Mouse (Mus musculus) forebrain, embryonic 12.5 days (tissue): ENCODE measurements around the gene Arih1. TPM values are rescaled to one million over a fixed set of nuclear protein-coding genes. Genes with fewer than 3 reads are reported as not detected.
"Not testable (repeated sequence)": the region's sequence is repeated elsewhere in the genome, so short reads cannot be mapped to it uniquely, and the experiment has no call there.

Source experiments
- ATAC-seq: fragments of 200-750 bp; cut with Nextera tagmentation; 2 replicates; pipeline ENCODE4 v1.8.0; 2017; ENCODE audit warnings: moderate TSS enrichment; ENCODE audit not compliant: low FRiP score
- H3K27ac ChIP-seq: fragments of 300-500 bp; sonication (generic); 2 replicates; pipeline ENCODE4 v1.5.1; 2016; ENCODE audit warnings: mild to moderate bottlenecking
- H3K27me3 ChIP-seq: fragments of 300-500 bp; sonication (generic); 2 replicates; pipeline ENCODE4 v1.6.1; 2016; ENCODE audit warnings: mild to moderate bottlenecking
- H3K36me3 ChIP-seq: fragments of 300-500 bp; sonication (generic); replicated peaks from 2 replicates; pipeline ENCODE4 v1.6.1; 2016; ENCODE audit warnings: mild to moderate bottlenecking
- H3K4me1 ChIP-seq: fragments of 300-500 bp; sonication (generic); 2 replicates; pipeline ENCODE4 v1.6.1; 2016
- H3K4me2 ChIP-seq: fragments of 300-500 bp; sonication (generic); 2 replicates; pipeline ENCODE4 v1.6.1; 2016; ENCODE audit warnings: mild to moderate bottlenecking, moderate library complexity
- H3K4me3 ChIP-seq: fragments of 300-500 bp; sonication (generic); replicated peaks from 2 replicates; pipeline ENCODE4 v1.5.1; 2016; ENCODE audit warnings: mild to moderate bottlenecking
- H3K9ac ChIP-seq: fragments of 300-500 bp; sonication (generic); 2 replicates; pipeline ENCODE4 v1.6.1; 2016; ENCODE audit warnings: mild to moderate bottlenecking
- H3K9me3 ChIP-seq: fragments of 300-500 bp; sonication (generic); 2 replicates; pipeline ENCODE4 v1.6.1; 2016
- WGBS: fragments of 180-500 bp; shearing (Covaris S2); methylation state at CpG from one replicate; pipeline ENCODE4 v1.1.7; 2016; 5-methylcytosine and 5-hydroxymethylcytosine counted together
- polyA plus RNA-seq: library from polyadenylated mRNA; unstranded; fragments of >200 nt; fragmentation: Nextera tagmentation; extraction: Ambion mirVana; gene quantifications from 2 replicates; pipeline ENCODE4 v1.2.1, GENCODE M21; 2016

Arih1 gene
- polyA plus RNA-seq, 1 experiment from 2014 or later, result 27.1 TPM

GRCm38 (mm10) chr9:59457671-59458070, 28.7 kb downstream of the Arih1 start:
- 0 out of 2 replicates have a peak, but pooled peaks cover 7% of the 10 kb centered on the region for H3K36me3 ChIP-seq
- no peaks in the 10 kb centered on the region for H3K4me1 ChIP-seq
- no peak overlapping the region for H3K9ac ChIP-seq
- ATAC-seq, result no peak
- H3K9me3 ChIP-seq, result no peaks in the 10 kb centered on the region
- 92% methylated on average over 1 of the region's 1 CpGs for WGBS
- H3K4me3 ChIP-seq, result no peak overlapping the region
- no peak overlapping the region for H3K4me2 ChIP-seq
- no peaks in the 10 kb centered on the region for H3K27me3 ChIP-seq
- H3K27ac ChIP-seq, result no peak overlapping the region

GRCm38 (mm10) chr9:59455404-59456068, 30.9 kb downstream of the Arih1 start:
- no peak for ATAC-seq
- Histone ChIP-seq H3K4me3 (no peak overlapping the region), H3K4me2 (no peak overlapping the region), H3K9ac (no peak overlapping the region), H3K4me1 (no peaks in the 10 kb centered on the region), H3K9me3 (no peaks in the 10 kb centered on the region), H3K36me3 (0 out of 2 replicates have a peak, but pooled peaks cover 7% of the 10 kb centered on the region), H3K27me3 (no peaks in the 10 kb centered on the region), H3K27ac (no peak overlapping the region)
- 85% methylated on average over 3 of the region's 3 CpGs for WGBS

- Histone ChIP-seq H3K4me3 (no peak overlapping the region), H3K36me3 (peaks cover 24% of the 10 kb centered on the region), H3K9ac (no peak overlapping the region), H3K27ac (no peak overlapping the region), H3K4me2 (no peak overlapping the region), H3K27me3 (no peaks in the 10 kb centered on the region), H3K9me3 (no peaks in the 10 kb centered on the region), H3K4me1 (no peaks in the 10 kb centered on the region)
- ATAC-seq, result no peak
- 90% methylated on average over 1 of the region's 1 CpGs for WGBS
Observed at GRCm38 (mm10) chr9:59433729-59434128, 52.7 kb downstream of the Arih1 start.

GRCm38 (mm10) chr9:59431626-59432025, 54.8 kb downstream of the Arih1 start:
- ATAC-seq, result no peak
- no peak overlapping the region for H3K9ac ChIP-seq
- no peak overlapping the region for H3K27ac ChIP-seq

GRCm38 (mm10) chr9:59420487-59420886, 65.9 kb downstream of the Arih1 start:
- H3K9ac ChIP-seq, result no peak overlapping the region
- no peaks in the 10 kb centered on the region for H3K9me3 ChIP-seq
- no peaks in the 10 kb centered on the region for H3K4me1 ChIP-seq
- WGBS, result 86% methylated on average over 6 of the region's 6 CpGs
- H3K27ac ChIP-seq, result no peak overlapping the region
- ATAC-seq, result no peak
- H3K4me2 ChIP-seq, result no peak overlapping the region
- H3K27me3 ChIP-seq, result no peaks in the 10 kb centered on the region
- no peak overlapping the region for H3K4me3 ChIP-seq
- H3K36me3 ChIP-seq, result peaks cover 7% of the 10 kb centered on the region; the same call in 1 of the 2 replicates

More at GRCm38 (mm10) chr9:59431626-59432025, 54.8 kb downstream of the Arih1 start:
- Histone ChIP-seq H3K27me3 (no peaks in the 10 kb centered on the region), H3K4me1 (no peaks in the 10 kb centered on the region), H3K4me3 (no peak overlapping the region), H3K4me2 (no peak overlapping the region), H3K9me3 (no peaks in the 10 kb centered on the region), H3K36me3 (peaks cover 33% of the 10 kb centered on the region)
- 98% methylated on average over 2 of the region's 2 CpGs for WGBS

GRCm38 (mm10) chr9:59407271-59407670, 79.1 kb downstream of the Arih1 start:
- 95% methylated on average over 1 of the region's 1 CpGs for WGBS
- peaks cover 24% of the 10 kb centered on the region for H3K36me3 ChIP-seq
- no peaks in the 10 kb centered on the region for H3K27me3 ChIP-seq
- H3K9ac ChIP-seq, result no peak overlapping the region
- H3K9me3 ChIP-seq, result no peaks in the 10 kb centered on the region
- no peak overlapping the region for H3K27ac ChIP-seq
- no peak overlapping the region for H3K4me3 ChIP-seq
- H3K4me2 ChIP-seq, result no peak overlapping the region
- H3K4me1 ChIP-seq, result no peaks in the 10 kb centered on the region
- ATAC-seq, result no peak

GRCm38 (mm10) chr9:59389086-59389485, 97.3 kb downstream of the Arih1 start:
- Histone ChIP-seq H3K9ac (no peak overlapping the region), H3K4me1 (no peaks in the 10 kb centered on the region), H3K4me2 (no peak overlapping the region), H3K9me3 (no peaks in the 10 kb centered on the region), H3K36me3 (peaks cover 28% of the 10 kb centered on the region), H3K4me3 (no peak overlapping the region), H3K27ac (no peak overlapping the region), H3K27me3 (no peaks in the 10 kb centered on the region)
- 86% methylated on average over 4 of the region's 4 CpGs for WGBS
- no peak for ATAC-seq

- ATAC-seq, result no peak
- 91% methylated on average over 1 of the region's 1 CpGs for WGBS
Observed at GRCm38 (mm10) chr9:59388311-59388710, 98.1 kb downstream of the Arih1 start.

GRCm38 (mm10) chr9:59387461-59387860, 99.0 kb downstream of the Arih1 start:
- Histone ChIP-seq H3K4me2 (no peak overlapping the region), H3K4me3 (no peak overlapping the region), H3K27ac (no peak overlapping the region), H3K4me1 (no peaks in the 10 kb centered on the region), H3K36me3 (peaks cover 16% of the 10 kb centered on the region), H3K9ac (no peak overlapping the region), H3K27me3 (no peaks in the 10 kb centered on the region), H3K9me3 (no peaks in the 10 kb centered on the region)
- 60% methylated on average over 3 of the region's 3 CpGs for WGBS
- ATAC-seq, result no peak

More at GRCm38 (mm10) chr9:59388311-59388710, 98.1 kb downstream of the Arih1 start:
- peaks cover 24% of the 10 kb centered on the region for H3K36me3 ChIP-seq
- no peaks in the 10 kb centered on the region for H3K27me3 ChIP-seq
- no peak overlapping the region for H3K4me3 ChIP-seq
- H3K4me1 ChIP-seq, result no peaks in the 10 kb centered on the region
- H3K9me3 ChIP-seq, result no peaks in the 10 kb centered on the region
- no peak overlapping the region for H3K9ac ChIP-seq
- no peak overlapping the region for H3K27ac ChIP-seq
- no peak overlapping the region for H3K4me2 ChIP-seq

GRCm38 (mm10) chr9:59375626-59376025, 110.8 kb downstream of the Arih1 start:
- no peaks in the 10 kb centered on the region for H3K27me3 ChIP-seq
- no peak overlapping the region for H3K27ac ChIP-seq
- no peak overlapping the region for H3K4me2 ChIP-seq
- H3K4me1 ChIP-seq, result no peaks in the 10 kb centered on the region
- no peak for ATAC-seq
- H3K36me3 ChIP-seq, result no peaks in the 10 kb centered on the region
- peaks cover 13% of the 10 kb centered on the region; the same call in 1 of the 2 replicates for H3K9me3 ChIP-seq
- 92% methylated on average over 15 of the region's 15 CpGs for WGBS
- no peak overlapping the region for H3K9ac ChIP-seq
- H3K4me3 ChIP-seq, result no peak overlapping the region

GRCm38 (mm10) chr9:59369646-59370045, 116.8 kb downstream of the Arih1 start:
- 89% methylated on average over 9 of the region's 9 CpGs for WGBS
- no peaks in the 10 kb centered on the region for H3K27me3 ChIP-seq

GRCm38 (mm10) chr9:59369220-59369619, 117.2 kb downstream of the Arih1 start:
- 78% methylated on average over 5 of the region's 5 CpGs for WGBS
- H3K9me3 ChIP-seq, result peaks cover 13% of the 10 kb centered on the region; the same call in 1 of the 2 replicates
- no peak for ATAC-seq

More at GRCm38 (mm10) chr9:59369646-59370045, 116.8 kb downstream of the Arih1 start:
- Histone ChIP-seq H3K4me1 (no peaks in the 10 kb centered on the region), H3K9me3 (peaks cover 13% of the 10 kb centered on the region; the same call in 1 of the 2 replicates), H3K36me3 (no peaks in the 10 kb centered on the region), H3K4me2 (no peak overlapping the region), H3K9ac (no peak overlapping the region), H3K4me3 (no peak overlapping the region), H3K27ac (no peak overlapping the region)
- ATAC-seq, result no peak

GRCm38 (mm10) chr9:59360487-59360886, 125.9 kb downstream of the Arih1 start:
- not testable (repeated sequence) for H3K27me3 ChIP-seq, H3K4me2 ChIP-seq, H3K4me1 ChIP-seq, H3K27ac ChIP-seq, H3K4me3 ChIP-seq, H3K36me3 ChIP-seq, H3K9me3 ChIP-seq, H3K9ac ChIP-seq, ATAC-seq
- 92% methylated on average over 2 of the region's 3 CpGs for WGBS

More at GRCm38 (mm10) chr9:59369220-59369619, 117.2 kb downstream of the Arih1 start:
- H3K36me3 ChIP-seq, result no peaks in the 10 kb centered on the region
- H3K4me3 ChIP-seq, result no peak overlapping the region
- H3K4me1 ChIP-seq, result no peaks in the 10 kb centered on the region
- no peak overlapping the region for H3K4me2 ChIP-seq
- H3K9ac ChIP-seq, result no peak overlapping the region
- no peaks in the 10 kb centered on the region for H3K27me3 ChIP-seq
- no peak overlapping the region for H3K27ac ChIP-seq
